Mouse (Mus musculus): ENCODE results near the gene Zmynd15.

GRCm38 (mm10) chr11:70467902-70468619, 8.8 kb downstream of the Zmynd15 start:
- no peak for TF ChIP-seq MAFK (IDR thresholded peaks at IDR 0.05; ENCODE audit: insufficient read depth, low read depth, low read length)
- no peak for TF ChIP-seq ZC3H11A (IDR thresholded peaks at IDR 0.05; ENCODE audit: borderline replicate concordance, low read depth, low read length)

All from ES-E14 (cell line).